Mouse (Mus musculus) midbrain, postnatal 0 days (tissue): ENCODE results near the gene Ccdc24. TPM values are rescaled to one million over a fixed set of nuclear protein-coding genes. Genes with fewer than 3 reads are reported as not detected.
A peak's percentile ranks its signal among the peaks of the same experiment; 100 is the strongest.

Experiments
- ATAC-seq: fragments of 200-750 bp; cut with Nextera tagmentation; 2 replicates; pipeline ENCODE4 v1.8.0; 2017; ENCODE audit warnings: moderate number of reproducible peaks, mild to moderate bottlenecking, moderate TSS enrichment, moderate library complexity; ENCODE audit not compliant: low FRiP score
- DNase-seq: peaks from one replicate; pipeline ENCODE4 v3.0.0-alpha.2; 2015; ENCODE audit warnings: low spot score
- H3K27ac ChIP-seq: fragments of 300-500 bp; sonication (generic); 2 replicates; pipeline ENCODE4 v1.5.1; 2014; ENCODE audit warnings: low read depth, mild to moderate bottlenecking, low read length, mixed read lengths
- H3K27me3 ChIP-seq: fragments of 300-500 bp; sonication (generic); 2 replicates; pipeline ENCODE4 v1.6.1; 2014; ENCODE audit warnings: low read length, control low read depth, mixed read lengths; ENCODE audit not compliant: insufficient read depth
- H3K36me3 ChIP-seq: fragments of 300-500 bp; sonication (generic); 2 replicates; pipeline ENCODE4 v1.6.1; 2014; ENCODE audit warnings: low read length, control low read depth, mixed read lengths; ENCODE audit not compliant: insufficient read depth
- H3K4me1 ChIP-seq: fragments of 300-500 bp; sonication (generic); 2 replicates; pipeline ENCODE4 v1.6.1; 2014; ENCODE audit warnings: mild to moderate bottlenecking, control low read depth, antibody characterized with exemption, low read length, mixed read lengths; ENCODE audit not compliant: insufficient read depth
- H3K4me2 ChIP-seq: fragments of 300-500 bp; sonication (generic); 2 replicates; pipeline ENCODE4 v1.6.1; 2014; ENCODE audit warnings: low read depth, mild to moderate bottlenecking, low read length, mixed read lengths; ENCODE audit not compliant: poor library complexity, severe bottlenecking
- H3K4me3 ChIP-seq: fragments of 300-500 bp; sonication (generic); 2 replicates; pipeline ENCODE4 v1.5.1; 2014; ENCODE audit warnings: low read depth, mild to moderate bottlenecking, low read length, moderate library complexity
- H3K9ac ChIP-seq: fragments of 300-500 bp; sonication (generic); replicated peaks from 2 replicates; pipeline ENCODE4 v1.6.1; 2014; ENCODE audit warnings: mild to moderate bottlenecking, low read length, moderate library complexity, mixed read lengths; ENCODE audit not compliant: poor library complexity, severe bottlenecking
- H3K9me3 ChIP-seq: fragments of 300-500 bp; sonication (generic); 2 replicates; pipeline ENCODE4 v1.6.1; 2016; ENCODE audit warnings: low read length, control low read depth
- CTCF ChIP-seq: IDR thresholded peaks from 2 replicates; pipeline ENCODE4 v1.5.1; 2016; ENCODE audit warnings: antibody characterized with exemption, mild to moderate bottlenecking
- WGBS: fragments of 180-500 bp; shearing (Covaris S2); extraction: QIAGEN DNeasy Blood & Tissue Kit; methylation state at CpG from one replicate; pipeline ENCODE4 v1.1.7; 2014; 5-methylcytosine and 5-hydroxymethylcytosine counted together
- polyA plus RNA-seq: library from polyadenylated mRNA; unstranded; fragments of >200 nt; fragmentation: Nextera tagmentation; extraction: Ambion mirVana; gene quantifications from 2 replicates; pipeline ENCODE4 v1.2.1, GENCODE M21; 2015
- total RNA-seq: library from RNA; depleted of rRNA; stranded (reverse); fragments of >200 nt; gene quantifications from 2 replicates; pipeline ENCODE4 v1.2.3, GENCODE M21; 2014

Ccdc24 gene
- total and polyA plus RNA-seq, 2 experiments from 2014 or later, result 1.2 to 2.0 TPM

DNA sequence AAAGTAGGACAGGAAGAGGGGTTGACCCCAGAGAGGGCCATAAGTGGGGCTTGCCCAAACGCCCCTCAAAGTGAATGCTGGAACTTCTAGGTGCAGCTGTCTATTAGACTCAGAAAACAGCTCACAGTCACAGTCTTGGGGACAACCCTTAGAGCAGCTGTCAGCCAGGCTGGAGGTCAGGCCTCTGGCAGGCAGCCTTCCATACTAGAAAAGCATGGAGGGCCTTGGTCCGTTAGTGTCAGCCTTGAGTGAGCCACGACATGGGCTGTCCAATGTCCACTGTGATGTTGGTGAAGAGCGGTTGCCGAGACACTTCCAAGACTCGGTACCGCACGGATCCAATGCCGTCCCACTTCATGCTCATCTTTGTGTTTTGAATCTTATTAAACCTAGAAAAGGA is 1.3 kb upstream of the Ccdc24 start:
- no peak for TF ChIP-seq CTCF
- peaks cover 33% of the 10 kb centered on the region for H3K36me3 ChIP-seq
- WGBS, result 93% methylated on average over 9 of the region's 9 CpGs

DNA sequence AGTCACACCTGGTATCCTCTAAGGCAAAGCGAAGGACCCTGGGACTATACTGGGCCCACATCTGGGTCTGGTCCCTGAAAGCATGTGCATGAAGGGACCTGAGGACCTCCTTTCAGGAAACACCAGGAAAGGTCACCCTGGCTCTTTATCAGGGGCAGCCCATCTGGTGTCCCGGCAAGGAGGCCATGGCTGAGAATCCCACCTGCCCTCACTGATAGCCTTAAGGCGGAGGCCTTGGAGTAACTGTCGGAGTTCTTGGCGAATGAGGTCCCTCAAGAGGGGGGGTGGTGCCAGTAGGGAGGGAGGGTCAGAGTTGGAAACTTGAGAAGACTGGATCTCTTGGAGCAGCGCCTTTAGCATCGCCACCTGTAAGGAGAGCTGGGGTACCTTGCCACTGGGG is 570 bp downstream of the Ccdc24 start:
- ATAC-seq, result no peak
- Histone ChIP-seq H3K36me3 (peaks cover 22% of the 10 kb centered on the region), H3K4me3 (no peak overlapping the region), H3K4me1 (no peaks in the 10 kb centered on the region), H3K9ac (no peak overlapping the region), H3K27me3 (no peaks in the 10 kb centered on the region), H3K9me3 (no peaks in the 10 kb centered on the region), H3K27ac (no peak overlapping the region), H3K4me2 (no peak overlapping the region)
- DNase-seq, result no peak
- 71% methylated on average over 7 of the region's 7 CpGs for WGBS
- no peak for TF ChIP-seq CTCF

More for the DNA sequence above, 1.3 kb upstream of the Ccdc24 start:
- Histone ChIP-seq H3K27me3 (no peaks in the 10 kb centered on the region), H3K9me3 (no peaks in the 10 kb centered on the region), H3K9ac (no peak overlapping the region), H3K27ac (no peak overlapping the region), H3K4me2 (no peak overlapping the region), H3K4me1 (no peaks in the 10 kb centered on the region), H3K4me3 (no peak overlapping the region)
- no peak for ATAC-seq
- no peak for DNase-seq

DNA sequence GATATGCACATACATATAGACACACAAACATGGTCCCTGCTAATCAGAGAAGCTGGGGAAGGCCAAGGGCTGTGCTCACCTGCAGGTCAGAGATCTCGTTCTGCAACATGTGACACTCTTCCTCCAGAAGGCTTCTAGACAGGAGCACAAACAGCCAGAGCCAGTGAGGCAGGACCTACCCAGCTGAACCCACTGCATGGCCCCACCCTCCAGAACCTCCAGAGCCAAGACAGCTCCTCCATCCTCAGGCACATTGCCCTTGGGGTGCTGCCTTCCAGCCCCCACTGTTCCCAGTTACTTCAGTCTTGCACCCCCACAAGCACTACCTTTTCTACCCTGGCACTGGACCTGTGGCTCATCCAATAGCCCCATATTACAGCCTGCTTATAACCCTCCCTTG is 1.9 kb downstream of the Ccdc24 start:
- no peak overlapping the region for H3K4me2 ChIP-seq
- peaks cover 17% of the 10 kb centered on the region for H3K36me3 ChIP-seq
- no peak overlapping the region for H3K9ac ChIP-seq
- no peak for DNase-seq
- ATAC-seq, result no peak
- no peaks in the 10 kb centered on the region for H3K27me3 ChIP-seq
- 0 out of 2 replicates have a peak, but pooled peaks cover 3% of the 10 kb centered on the region for H3K4me1 ChIP-seq
- H3K4me3 ChIP-seq, result no peak overlapping the region
- WGBS, result 63% methylated on average over 1 of the region's 1 CpGs
- H3K27ac ChIP-seq, result no peak overlapping the region
- no peaks in the 10 kb centered on the region for H3K9me3 ChIP-seq
- TF ChIP-seq CTCF, result no peak

DNA sequence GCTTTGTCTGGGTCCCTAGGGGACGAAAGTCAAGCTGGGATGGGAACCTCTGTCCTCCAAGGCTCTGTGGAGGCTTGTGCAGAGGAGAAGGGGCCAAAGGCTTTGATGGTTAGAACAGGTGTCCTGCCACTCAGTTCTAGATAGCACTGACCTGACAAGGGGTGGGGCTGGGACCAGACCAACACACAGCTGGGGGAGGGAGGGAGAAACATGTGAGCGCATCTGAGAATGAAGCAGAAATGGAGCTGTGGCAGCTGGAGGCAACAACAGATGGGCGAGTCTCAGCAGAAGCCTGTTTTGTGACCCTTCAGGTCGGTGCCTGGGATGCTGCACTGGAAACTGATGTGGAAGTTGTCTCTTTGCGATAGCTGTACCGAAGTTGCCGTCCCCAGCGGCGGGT is 3.0 kb downstream of the Ccdc24 start:
- Histone ChIP-seq H3K27me3 (no peaks in the 10 kb centered on the region), H3K4me1 (0 out of 2 replicates have a peak, but pooled peaks cover 3% of the 10 kb centered on the region), H3K4me3 (no peak overlapping the region), H3K4me2 (no peak overlapping the region), H3K36me3 (peaks cover 13% of the 10 kb centered on the region), H3K9me3 (no peaks in the 10 kb centered on the region), H3K9ac (no peak overlapping the region), H3K27ac (no peak overlapping the region)
- DNase-seq (peak; percentile 27), ATAC-seq (no peak)
- no peak for TF ChIP-seq CTCF
- WGBS, result 84% methylated on average over 9 of the region's 9 CpGs

DNA sequence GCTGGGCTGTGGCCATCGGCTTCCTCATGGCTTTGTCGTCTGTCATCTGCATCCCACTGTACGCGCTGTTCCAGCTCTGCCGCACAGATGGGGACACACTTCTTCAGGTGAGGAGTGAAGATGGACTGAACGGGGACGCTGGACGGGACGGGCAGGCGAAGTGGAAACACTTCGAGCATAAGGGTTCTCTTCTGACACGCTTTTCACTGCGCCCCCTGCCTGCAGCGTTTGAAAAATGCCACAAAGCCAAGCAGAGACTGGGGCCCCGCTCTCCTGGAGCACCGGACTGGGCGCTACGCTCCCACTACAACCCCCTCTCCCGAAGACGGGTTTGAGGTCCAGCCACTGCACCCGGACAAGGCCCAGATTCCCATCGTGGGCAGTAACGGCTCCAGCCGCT is 4.5 kb downstream of the Ccdc24 start:
- no peak overlapping the region for H3K4me2 ChIP-seq
- 18% methylated on average over 24 of the region's 24 CpGs for WGBS
- H3K9ac ChIP-seq, result no peak overlapping the region

DNA sequence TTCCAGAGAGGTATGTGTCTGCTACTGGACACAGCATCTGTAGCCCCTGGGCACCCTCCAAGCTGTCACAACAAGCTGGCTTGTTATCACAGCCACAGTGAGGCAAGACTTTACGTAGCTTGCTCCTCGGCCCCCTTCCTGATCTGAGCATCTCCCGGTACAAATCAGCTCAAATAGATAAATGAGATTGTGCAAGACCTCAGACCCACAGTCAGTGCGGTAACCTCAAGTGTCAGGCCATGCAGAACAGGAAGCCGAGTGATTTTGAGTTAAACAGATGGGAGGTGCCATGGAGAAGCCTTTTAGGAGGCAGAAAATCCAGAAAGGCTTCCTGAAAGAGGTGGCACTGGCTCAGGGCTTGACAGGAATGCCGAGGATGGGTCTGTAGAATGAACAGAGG is 5.4 kb downstream of the Ccdc24 start:
- WGBS, result 76% methylated on average over 6 of the region's 6 CpGs
- ATAC-seq, result no peak
- Histone ChIP-seq H3K9ac (no peak overlapping the region), H3K4me1 (0 out of 2 replicates have a peak, but pooled peaks cover 3% of the 10 kb centered on the region), H3K36me3 (peaks cover 3% of the 10 kb centered on the region; the same call in 1 of the 2 replicates), H3K9me3 (no peaks in the 10 kb centered on the region), H3K4me3 (no peak overlapping the region), H3K27ac (no peak overlapping the region), H3K4me2 (no peak overlapping the region), H3K27me3 (no peaks in the 10 kb centered on the region)
- no peak for TF ChIP-seq CTCF
- DNase-seq, result no peak

More for the DNA sequence above, 4.5 kb downstream of the Ccdc24 start:
- H3K27ac ChIP-seq, result no peak overlapping the region
- no peak overlapping the region for H3K4me3 ChIP-seq
- peak; percentile 79 for TF ChIP-seq CTCF
- 0 out of 2 replicates have a peak, but pooled peaks have one; percentile 21 for ATAC-seq
- peak; percentile 57 for DNase-seq
- H3K9me3 ChIP-seq, result no peaks in the 10 kb centered on the region
- H3K27me3 ChIP-seq, result no peaks in the 10 kb centered on the region
- H3K36me3 ChIP-seq, result peaks cover 3% of the 10 kb centered on the region; the same call in 1 of the 2 replicates
- 0 out of 2 replicates have a peak, but pooled peaks cover 3% of the 10 kb centered on the region for H3K4me1 ChIP-seq
